Mouse (Mus musculus) skeletal muscle tissue, postnatal 0 days (tissue): Measurements from ENCODE around the gene Hykk. TPM values are rescaled to one million over a fixed set of nuclear protein-coding genes. Genes with fewer than 3 reads are reported as not detected.

ENCODE experiments used
- polyA plus RNA-seq: library from polyadenylated mRNA; unstranded; fragments of >200 nt; fragmentation: Nextera tagmentation; extraction: Ambion mirVana; gene quantifications from 2 replicates; pipeline ENCODE4 v1.2.1, GENCODE M21; 2015

Gene Hykk
- 1.9 and 2.2 TPM in 2 replicates for polyA plus RNA-seq

GRCm38 (mm10) chr9:54917010-54917677, at the start of gene Hykk:
TSS of gene Hykk (plus strand) at chr9:54917283.

DNA sequence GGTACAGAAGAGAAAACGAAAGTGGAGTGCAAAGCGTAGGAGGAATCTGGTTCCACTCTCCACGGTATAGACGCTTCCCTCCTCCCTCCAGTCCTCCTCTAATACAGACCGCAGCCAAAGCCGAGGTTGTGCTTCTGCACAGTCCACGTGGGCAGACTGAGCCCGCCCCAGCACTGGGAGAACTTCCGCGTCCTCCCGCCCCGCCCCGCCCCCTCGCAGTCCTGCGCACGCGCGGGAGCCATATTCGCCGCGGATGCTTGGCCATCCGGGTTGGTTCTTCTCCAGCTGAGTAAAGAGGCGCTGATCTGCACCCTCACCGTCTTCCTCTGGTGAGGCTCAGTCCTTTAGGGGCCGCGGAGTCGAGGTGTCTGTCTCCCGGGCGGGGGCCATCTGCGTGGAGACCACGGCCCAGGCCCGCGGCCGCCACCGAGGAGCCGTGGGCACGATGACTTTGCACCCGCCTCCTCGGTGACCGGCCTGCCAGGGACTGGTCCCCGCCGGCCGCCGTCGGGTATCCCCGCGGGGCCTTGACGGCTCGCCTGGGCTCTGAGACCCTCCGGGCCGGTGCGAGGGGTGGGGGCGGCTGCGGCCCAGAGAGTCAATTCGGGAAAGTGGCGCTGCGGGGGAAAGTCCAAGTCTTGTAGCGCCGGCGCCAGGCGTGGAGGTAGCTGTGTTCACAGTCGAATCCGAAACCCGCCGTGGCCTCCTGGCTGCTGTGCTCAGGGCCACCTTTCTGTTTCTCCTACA, 33.7 kb downstream of the Hykk start, which contains the start of the genes Psma4 and AY074887:
Gene Psma4, plus strand, starts transcription at position 216 of the 747 bp plus-strand sequence.
Gene AY074887, minus strand, starts transcription at position 424 of the 747 bp plus-strand sequence.

GRCm38 (mm10) chr9:54980674-54981073, 63.6 kb downstream of the Hykk start, which contains the start of gene Chrna5:
TSS of gene Chrna5 (plus strand) at chr9:54980880.

Other genes with a start within 250 kb of the Hykk start
- 30.4 and 30.8 TPM in 2 replicates for gene Dnaja4, start 218.4 kb upstream of the Hykk start, polyA plus RNA-seq
- gene Wdr61, start 182.8 kb upstream of the Hykk start, polyA plus RNA-seq: 68.7 and 78.0 TPM in 2 replicates
- 34.3 and 37.0 TPM in 2 replicates for gene Crabp1, start 152.5 kb upstream of the Hykk start, polyA plus RNA-seq
- 10.9 and 12.5 TPM in 2 replicates for gene Ireb2, start 53.5 kb upstream of the Hykk start, polyA plus RNA-seq
- gene Psma4, start 33.5 kb downstream of the Hykk start, polyA plus RNA-seq: 216 and 239 TPM in 2 replicates
- 0.35 and 0.72 TPM in 2 replicates for gene AY074887, start 33.7 kb downstream of the Hykk start, polyA plus RNA-seq
- gene Chrna5, start 63.6 kb downstream of the Hykk start, polyA plus RNA-seq: 0.19 and 0.33 TPM in 2 replicates
- gene Chrna3, start 109.3 kb downstream of the Hykk start, polyA plus RNA-seq: not detected in 2 replicates
- 0.04 TPM in 1 of 2 replicates, not detected in the other for gene Chrnb4, start 131.5 kb downstream of the Hykk start, polyA plus RNA-seq
- gene Ube2q2, start 231.6 kb downstream of the Hykk start, polyA plus RNA-seq: 19.0 and 20.1 TPM in 2 replicates